Mouse (Mus musculus) cortical plate, adult 2 months (tissue): Measurements from ENCODE around the gene Fbxw21.

ENCODE experiments used
- CTCF ChIP-seq: fragments of 200-500 bp; IDR thresholded peaks from 2 replicates; pipeline ENCODE4 v1.5.1; 2011; ENCODE audit warnings: mild to moderate bottlenecking, control low read depth, low read length; ENCODE audit not compliant: insufficient read depth; ENCODE audit errors: extremely low read depth
- POLR2A ChIP-seq: fragments of 200-500 bp; IDR thresholded peaks from 2 replicates; pipeline ENCODE4 v1.6.1; 2011; ENCODE audit warnings: mild to moderate bottlenecking, low read length, control low read depth; ENCODE audit not compliant: insufficient read depth; ENCODE audit errors: extremely low read depth

DNA sequence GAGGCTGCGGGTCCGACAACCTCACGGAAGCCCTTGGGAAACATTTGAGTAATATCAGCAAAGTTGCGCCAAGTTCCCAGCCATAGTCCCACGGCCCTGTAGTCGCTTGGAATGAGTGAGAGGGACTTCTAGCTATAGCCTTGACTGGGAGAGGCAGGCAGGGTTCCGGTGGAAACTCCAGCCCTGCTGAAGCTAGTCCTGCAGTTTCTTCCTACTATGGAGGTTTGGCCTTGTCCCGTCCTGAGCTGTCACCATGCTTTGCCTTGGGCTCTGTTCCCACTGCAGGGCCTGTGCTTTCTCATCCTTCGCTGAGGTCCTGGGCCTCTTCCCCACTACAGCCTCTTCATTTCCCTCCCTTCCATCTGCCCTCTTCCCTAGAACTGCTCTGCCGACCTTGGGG is 45.6 kb downstream of the Fbxw21 start:
- TF ChIP-seq CTCF (no peak), POLR2A (no peak)
